Mouse (Mus musculus) erythroid progenitor cell, adult 5-6 weeks (primary cell): ENCODE results near the gene Bsnd. TPM values are rescaled to one million over a fixed set of nuclear protein-coding genes. Genes with fewer than 3 reads are reported as not detected.

ENCODE experiments used
- total RNA-seq, 2 experiments: library from RNA; stranded (forward) in 1 of 2; stranded (reverse) in 1 of 2; fragments of 150-400 nt in 1 of 2; fragments of 186-747, 209-891 nt in 1 of 2; gene quantifications; 2 replicates each; pipeline versions ENCODE4 v1.2.3 to v1.2.4; 2015 to 2017; ENCODE audit warnings: low replicate concordance in 2 of 2

Gene Bsnd
- total RNA-seq, 2 experiments from 2014 or later: not detected

Other genes with a start within 250 kb of the Bsnd start
- gene Usp24, start 176.1 kb downstream of the Bsnd start, total RNA-seq (2015; ENCODE audit: low replicate concordance): 13.0 and 32.7 TPM in 2 replicates
- 20.7 and 25.4 TPM in 2 replicates for gene Usp24, start 176.1 kb downstream of the Bsnd start, total RNA-seq (2017; ENCODE audit: low replicate concordance)
- not detected in 2 replicates for gene Pcsk9, start 28.0 kb downstream of the Bsnd start, total RNA-seq (2015; ENCODE audit: low replicate concordance)
- gene Pcsk9, start 28.0 kb downstream of the Bsnd start, total RNA-seq (2017; ENCODE audit: low replicate concordance): not detected in 2 replicates
- gene Dhcr24, start 68.8 kb upstream of the Bsnd start, total RNA-seq (2015; ENCODE audit: low replicate concordance): 2.2 and 6.7 TPM in 2 replicates
- gene Dhcr24, start 68.8 kb upstream of the Bsnd start, total RNA-seq (2017; ENCODE audit: low replicate concordance): 1.9 and 3.1 TPM in 2 replicates
- not detected in 2 replicates for gene Lexm, start 125.0 kb upstream of the Bsnd start, total RNA-seq (2015; ENCODE audit: low replicate concordance)
- gene Lexm, start 125.0 kb upstream of the Bsnd start, total RNA-seq (2017; ENCODE audit: low replicate concordance): not detected in 2 replicates
- gene Ttc22, start 130.1 kb upstream of the Bsnd start, total RNA-seq (2015; ENCODE audit: low replicate concordance): not detected in 2 replicates
- gene Ttc22, start 130.1 kb upstream of the Bsnd start, total RNA-seq (2017; ENCODE audit: low replicate concordance): not detected in 2 replicates
- 0.72 and 0.84 TPM in 2 replicates for gene Pars2, start 158.8 kb upstream of the Bsnd start, total RNA-seq (2015; ENCODE audit: low replicate concordance)
- 0.77 and 1.7 TPM in 2 replicates for gene Pars2, start 158.8 kb upstream of the Bsnd start, total RNA-seq (2017; ENCODE audit: low replicate concordance)
- gene Ttc4, start 186.7 kb upstream of the Bsnd start, total RNA-seq (2015; ENCODE audit: low replicate concordance): 17.2 and 25.9 TPM in 2 replicates
- gene Ttc4, start 186.7 kb upstream of the Bsnd start, total RNA-seq (2017; ENCODE audit: low replicate concordance): 39.9 and 50.4 TPM in 2 replicates
- gene Mroh7, start 238.6 kb upstream of the Bsnd start, total RNA-seq (2015; ENCODE audit: low replicate concordance): not detected in 2 replicates
- gene Mroh7, start 238.6 kb upstream of the Bsnd start, total RNA-seq (2017; ENCODE audit: low replicate concordance): not detected in 2 replicates
- gene Fam151a, start 241.6 kb upstream of the Bsnd start, total RNA-seq (2015; ENCODE audit: low replicate concordance): not detected in 2 replicates
- not detected in 2 replicates for gene Fam151a, start 241.6 kb upstream of the Bsnd start, total RNA-seq (2017; ENCODE audit: low replicate concordance)